Mouse (Mus musculus) small intestine, adult 2 months (tissue): Measurements from ENCODE around the gene Supt20. TPM values are rescaled to one million over a fixed set of nuclear protein-coding genes. Genes with fewer than 3 reads are reported as not detected.

Experiments
- H3K27ac ChIP-seq: fragments of 200-500 bp; 2 replicates; pipeline ENCODE4 v1.5.1; 2012; ENCODE audit warnings: low read depth, low read length, control low read depth, inconsistent platforms; ENCODE audit not compliant: insufficient read depth
- H3K27me3 ChIP-seq: fragments of 200-500 bp; 2 replicates; pipeline ENCODE4 v1.6.1; 2012; ENCODE audit warnings: mild to moderate bottlenecking, moderate library complexity, low read length, inconsistent platforms; ENCODE audit not compliant: control insufficient read depth, insufficient read depth
- H3K36me3 ChIP-seq: fragments of 200-500 bp; 2 replicates; pipeline ENCODE4 v1.6.1; 2012; ENCODE audit warnings: mild to moderate bottlenecking, low read length, control low read depth, inconsistent platforms; ENCODE audit not compliant: control insufficient read depth, insufficient read depth
- H3K4me1 ChIP-seq: fragments of 200-500 bp; 2 replicates; pipeline ENCODE4 v1.6.1; 2012; ENCODE audit warnings: low read length, inconsistent platforms, mixed read lengths; ENCODE audit not compliant: control insufficient read depth, insufficient read depth, insufficient read length
- H3K4me3 ChIP-seq: fragments of 200-500 bp; 2 replicates; pipeline ENCODE4 v1.5.1; 2012; ENCODE audit warnings: low read depth, mild to moderate bottlenecking, control low read depth, inconsistent platforms, low read length, moderate library complexity
- CTCF ChIP-seq: fragments of 200-500 bp; IDR thresholded peaks from 2 replicates; pipeline ENCODE4 v1.5.1; 2012; ENCODE audit warnings: low read depth, mild to moderate bottlenecking, control low read depth, inconsistent platforms, low read length, moderate library complexity, mixed read lengths; ENCODE audit not compliant: insufficient replicate concordance, insufficient read length; ENCODE audit errors: extremely low read depth
- POLR2A ChIP-seq: fragments of 200-500 bp; IDR thresholded peaks from 2 replicates; pipeline ENCODE4 v1.6.1; 2012; ENCODE audit warnings: low read depth, mild to moderate bottlenecking, control low read depth, inconsistent platforms, low read length, moderate library complexity
- WGBS: fragments of 180-500 bp; shearing (Covaris S2); methylation state at CpG from one replicate; pipeline ENCODE4 v1.1.7; 2018; 5-methylcytosine and 5-hydroxymethylcytosine counted together
- polyA plus RNA-seq: library from polyadenylated mRNA; depleted of rRNA; stranded (reverse); fragments of >200 nt; gene quantifications from 2 replicates; pipeline ENCODE4 v1.2.3, GENCODE M21; 2012

Supt20 gene
- polyA plus RNA-seq, 1 experiment, result 31.3 TPM

DNA sequence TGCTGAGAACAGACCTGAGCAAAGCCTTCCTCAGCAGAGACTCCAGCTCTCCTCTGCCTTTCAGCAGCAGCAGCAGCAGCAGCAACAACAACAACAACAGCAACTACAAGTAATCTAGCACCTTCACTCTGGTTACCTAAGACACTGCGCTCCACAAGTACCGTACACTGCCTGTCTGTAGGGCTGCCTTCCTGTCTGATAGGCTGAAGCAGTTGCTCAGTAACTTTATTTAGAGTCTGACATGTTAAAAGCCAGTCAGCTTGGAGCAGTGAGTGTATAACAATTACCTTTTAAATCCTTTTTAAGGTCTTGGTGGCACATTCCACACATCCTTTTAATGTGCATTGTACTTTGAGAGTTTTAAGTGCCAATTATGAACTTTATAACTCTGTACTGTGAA lies 35.0 kb downstream of the Supt20 start:
- Histone ChIP-seq H3K36me3 (peaks cover 41% of the 10 kb centered on the region), H3K4me1 (no peaks in the 10 kb centered on the region), H3K27me3 (no peaks in the 10 kb centered on the region), H3K27ac (no peak overlapping the region), H3K4me3 (no peak overlapping the region)
- no peak for TF ChIP-seq POLR2A
- no peak for TF ChIP-seq CTCF
- WGBS, result 100% methylated on average over 2 of the region's 2 CpGs

DNA sequence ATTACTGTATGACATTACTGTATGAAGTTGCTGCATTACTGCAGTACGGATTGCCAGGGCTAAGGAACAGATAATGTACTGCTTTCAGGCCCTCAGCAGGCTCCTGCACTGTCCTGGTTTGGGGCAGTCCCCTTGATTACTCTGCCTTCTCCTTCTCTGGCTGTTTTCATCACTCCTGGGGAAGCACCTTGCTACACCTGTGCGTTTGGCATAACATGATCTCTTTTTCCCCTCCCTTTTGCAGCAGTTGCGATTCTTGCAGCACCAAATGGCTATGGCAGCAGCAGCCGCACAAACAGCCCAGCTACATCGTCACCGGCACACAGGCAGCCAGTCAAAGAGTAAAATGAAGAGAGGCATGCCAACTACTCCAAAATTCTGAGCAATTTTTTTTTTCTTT lies 35.5 kb downstream of the Supt20 start:
- 90% methylated on average over 6 of the region's 6 CpGs for WGBS
- no peak overlapping the region for H3K27ac ChIP-seq
- peaks cover 37% of the 10 kb centered on the region for H3K36me3 ChIP-seq
- TF ChIP-seq CTCF (no peak), POLR2A (no peak)
- no peaks in the 10 kb centered on the region for H3K27me3 ChIP-seq
- H3K4me1 ChIP-seq, result no peaks in the 10 kb centered on the region
- H3K4me3 ChIP-seq, result no peak overlapping the region

DNA sequence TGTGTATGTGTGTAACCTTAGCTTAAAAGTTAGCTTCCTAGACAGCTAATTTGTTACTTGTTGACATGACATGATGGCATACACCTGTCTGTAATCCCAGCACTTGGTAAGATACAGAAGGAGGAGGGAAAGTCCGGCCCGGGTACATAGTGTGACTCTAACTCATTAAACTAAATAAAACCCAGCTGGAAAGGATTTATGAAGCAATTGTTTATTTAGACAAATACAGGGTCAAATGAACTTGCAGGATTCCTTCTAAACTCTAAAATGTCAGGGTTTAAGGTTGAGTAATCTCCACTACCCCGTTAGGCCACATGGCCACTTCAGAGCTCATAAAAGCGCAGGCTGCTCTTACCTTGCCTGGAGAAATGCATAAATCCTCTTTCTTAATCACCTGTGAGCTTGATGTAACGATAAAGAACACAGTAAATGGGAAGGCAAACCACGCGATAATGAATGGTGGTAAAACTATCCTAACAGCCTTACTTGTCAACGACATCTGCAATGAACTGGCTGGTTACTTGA lies 39.1 kb downstream of the Supt20 start:
- TF ChIP-seq POLR2A (no peak), CTCF (no peak)
- WGBS, result 73% methylated on average over 8 of the region's 8 CpGs
- no peaks in the 10 kb centered on the region for H3K27me3 ChIP-seq
- peaks cover 2% of the 10 kb centered on the region; the same call in 1 of the 2 replicates for H3K4me1 ChIP-seq
- H3K27ac ChIP-seq, result no peak overlapping the region
- H3K4me3 ChIP-seq, result no peak overlapping the region
- H3K36me3 ChIP-seq, result peaks cover 30% of the 10 kb centered on the region

DNA sequence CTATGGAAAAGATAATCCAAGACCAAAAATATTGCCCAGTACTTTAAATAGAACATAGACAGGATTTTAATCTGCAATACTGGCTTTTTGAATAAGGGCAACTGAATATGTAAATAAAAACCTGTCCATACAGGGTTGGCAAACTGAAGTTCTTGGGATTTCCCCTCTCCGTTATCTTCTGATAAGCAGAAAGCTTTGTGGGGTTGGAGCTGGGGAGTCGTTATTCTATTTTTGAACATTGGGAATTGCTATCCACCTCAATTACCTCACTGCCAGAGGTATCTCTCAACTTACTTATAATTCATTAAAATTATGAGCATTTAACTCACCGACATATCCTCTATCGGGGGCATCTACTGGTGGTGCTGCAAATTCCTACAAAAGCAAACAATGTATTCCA lies 39.8 kb downstream of the Supt20 start:
- peaks cover 26% of the 10 kb centered on the region for H3K36me3 ChIP-seq
- TF ChIP-seq POLR2A (no peak), CTCF (no peak)
- no peaks in the 10 kb centered on the region for H3K27me3 ChIP-seq
- peaks cover 2% of the 10 kb centered on the region; the same call in 1 of the 2 replicates for H3K4me1 ChIP-seq
- H3K27ac ChIP-seq, result no peak overlapping the region
- H3K4me3 ChIP-seq, result no peak overlapping the region
- 73% methylated on average over 4 of the region's 4 CpGs for WGBS

DNA sequence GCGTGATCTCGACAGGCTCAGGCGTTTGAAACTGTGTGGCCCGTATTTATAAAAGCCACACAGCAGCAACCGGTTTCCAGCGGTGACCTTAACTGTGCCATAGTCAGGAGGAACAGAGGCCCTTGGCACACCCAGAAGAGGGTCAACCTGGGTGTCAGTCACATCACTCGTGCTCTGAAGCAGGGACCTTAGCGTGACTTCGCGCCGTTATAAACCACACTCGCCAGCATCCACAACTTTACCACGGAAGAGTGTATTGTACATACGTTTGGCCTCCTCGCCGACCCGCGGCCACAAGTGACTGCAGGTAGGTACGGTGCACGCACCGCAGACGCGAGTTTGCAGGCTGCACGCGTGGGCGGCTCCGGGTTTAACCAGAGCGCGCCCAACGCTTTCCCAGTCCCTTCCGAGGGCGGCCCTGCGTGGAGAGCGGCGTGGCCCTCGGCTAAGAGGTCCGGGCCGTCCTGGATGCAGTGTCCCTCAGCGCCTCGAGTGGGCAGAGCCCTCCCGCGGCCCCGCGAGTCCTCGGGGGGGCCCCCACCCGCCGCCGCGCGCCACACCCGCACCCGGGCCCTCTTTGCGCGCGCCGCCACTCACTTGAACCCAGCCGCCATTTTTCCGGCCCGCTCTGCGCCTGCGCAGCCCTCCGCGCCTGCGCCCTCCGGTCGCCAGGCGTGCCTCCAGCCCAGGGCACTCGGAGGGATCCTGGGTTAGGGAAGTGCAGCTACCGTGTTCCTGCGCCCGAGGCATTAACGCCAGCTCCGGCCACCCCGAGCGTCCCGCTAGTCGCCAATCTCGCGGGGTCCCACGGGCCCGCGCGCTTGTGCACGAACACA lies 42.0 kb downstream of the Supt20 start:
- Histone ChIP-seq H3K36me3 (peaks cover 13% of the 10 kb centered on the region), H3K4me1 (peaks cover 2% of the 10 kb centered on the region; the same call in 1 of the 2 replicates), H3K4me3 (peak overlapping the region; percentile 80), H3K27me3 (no peaks in the 10 kb centered on the region), H3K27ac (peak overlapping the region; percentile 95)
- WGBS, result under 1% methylated on average over 82 of the region's 84 CpGs
- TF ChIP-seq CTCF, result no peak
- TF ChIP-seq POLR2A, result peak; percentile 66; the same call in 1 of the 2 replicates

DNA sequence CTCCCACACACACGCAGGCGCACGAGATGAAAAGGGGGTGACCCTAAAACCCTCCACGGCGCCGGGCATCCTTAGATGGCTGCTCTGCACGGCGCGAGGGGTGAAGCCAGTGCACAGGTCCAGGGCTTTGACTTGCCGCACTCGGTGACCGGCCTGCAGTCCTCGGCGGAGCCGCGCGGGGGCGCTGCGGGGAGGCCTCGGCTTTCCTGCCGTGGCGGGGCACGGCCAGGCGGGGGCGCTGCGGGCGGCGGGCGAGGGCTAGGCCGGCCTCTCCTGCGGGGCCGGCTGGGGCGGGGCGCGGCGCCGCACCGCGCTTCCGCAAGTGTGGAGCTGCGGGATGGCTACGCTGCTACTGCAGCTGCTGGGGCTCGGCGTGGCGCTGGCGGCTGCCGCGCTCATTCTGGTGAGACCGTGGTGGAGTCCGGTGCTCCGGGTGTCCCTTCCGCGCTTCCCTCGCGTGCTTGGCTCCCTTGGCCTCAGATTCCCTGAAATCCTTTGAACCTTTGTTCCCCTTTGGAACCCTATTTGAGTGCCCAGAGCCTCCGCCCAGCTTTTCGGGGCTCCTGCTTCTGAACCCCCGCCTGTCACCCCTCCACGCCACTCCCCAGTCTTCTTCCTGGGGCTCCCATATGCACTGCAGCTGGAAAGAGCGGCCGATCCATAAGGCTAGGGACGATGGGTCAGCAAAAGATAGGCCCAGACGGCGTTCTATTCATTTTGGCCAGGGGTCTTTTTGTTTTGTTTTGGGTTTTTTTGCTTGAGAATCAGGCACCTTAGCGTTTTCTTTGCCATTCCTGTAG lies 42.8 kb downstream of the Supt20 start, which contains the start of the genes Exosc8 and Alg5:
Gene Exosc8 (minus strand): TSS at position 147 of the 800 bp plus-strand sequence.
Gene Alg5 (plus strand): TSS at position 293 of the 800 bp plus-strand sequence.
- peak within 1 kb of the TSS; percentile 80 for H3K4me3 ChIP-seq
- H3K27ac ChIP-seq, result peak within 1 kb of the TSS; percentile 95
- WGBS, result under 1% methylated on average over 65 of the region's 65 CpGs
- peaks cover 10% of the 10 kb centered on the region for H3K36me3 ChIP-seq
- H3K27me3 ChIP-seq, result no peaks in the 10 kb centered on the region
- peaks cover 2% of the 10 kb centered on the region; the same call in 1 of the 2 replicates for H3K4me1 ChIP-seq
- peak; percentile 73 for TF ChIP-seq POLR2A
- TF ChIP-seq CTCF, result peak; percentile 99
